Mouse (Mus musculus): ENCODE results near the gene Kcnmb2. TPM values are rescaled to one million over a fixed set of nuclear protein-coding genes. Genes with fewer than 3 reads are reported as not detected.

Kcnmb2 gene
- total and polyA plus RNA-seq, 2 experiments from 2014 or later = 5.5 to 10.3 TPM

DNA sequence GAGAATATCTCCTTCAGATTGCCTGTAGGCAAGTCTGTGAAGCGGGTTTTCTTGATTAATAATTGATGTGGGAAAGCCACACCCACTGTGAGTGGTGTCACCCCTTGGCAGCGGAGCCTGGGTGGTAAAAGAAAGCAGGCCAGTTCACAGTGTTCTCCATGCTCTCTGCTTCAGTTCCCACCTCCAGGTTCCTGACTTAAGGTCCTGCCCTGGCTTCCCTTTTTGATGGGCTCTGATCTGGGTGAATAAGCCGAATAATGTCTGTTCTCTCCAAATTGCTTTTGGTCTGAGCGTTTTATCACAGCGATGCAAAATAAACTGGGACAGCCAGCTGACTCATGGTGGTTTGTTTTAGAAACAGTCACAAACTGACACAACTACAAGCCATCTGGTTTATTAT, 334.5 kb downstream of the Kcnmb2 start:
- no peak for TF ChIP-seq CTCF (IDR thresholded peaks at IDR 0.05; ENCODE audit: low read depth)
- no peak overlapping the region for H3K4me2 ChIP-seq (ENCODE audit: low read depth, low read length)
- H3K27ac ChIP-seq = no peak overlapping the region
- no peak overlapping the region for H3K4me3 ChIP-seq (ENCODE audit: low read length)
- H3K9me3 ChIP-seq (ENCODE audit: low read length) = no peaks in the 10 kb centered on the region
- no peaks in the 10 kb centered on the region for H3K27me3 ChIP-seq (ENCODE audit: insufficient read depth, low read length)
- WGBS = 84% methylated on average over 5 of the region's 5 CpGs
- H3K9ac ChIP-seq (replicated peaks; ENCODE audit: low read length) = no peak overlapping the region
- DNase-seq (ENCODE audit: low spot score) (no peak), ATAC-seq (no peak)
- no peaks in the 10 kb centered on the region for H3K36me3 ChIP-seq (ENCODE audit: insufficient read depth, low read length)
- H3K4me1 ChIP-seq (ENCODE audit: insufficient read depth, low read length) = no peaks in the 10 kb centered on the region

All from hindbrain, postnatal 0 days (tissue).